Mouse (Mus musculus): ENCODE data around the gene Hdhd3. TPM values are rescaled to one million over a fixed set of nuclear protein-coding genes. Genes with fewer than 3 reads are reported as not detected.
"Not testable (repeated sequence)": the region's sequence is repeated elsewhere in the genome, so short reads cannot be mapped to it uniquely, and the experiment has no call there.

Gene Hdhd3
- polyA plus RNA-seq, 1 experiment from 2014 or later: 16.8 TPM

DNA sequence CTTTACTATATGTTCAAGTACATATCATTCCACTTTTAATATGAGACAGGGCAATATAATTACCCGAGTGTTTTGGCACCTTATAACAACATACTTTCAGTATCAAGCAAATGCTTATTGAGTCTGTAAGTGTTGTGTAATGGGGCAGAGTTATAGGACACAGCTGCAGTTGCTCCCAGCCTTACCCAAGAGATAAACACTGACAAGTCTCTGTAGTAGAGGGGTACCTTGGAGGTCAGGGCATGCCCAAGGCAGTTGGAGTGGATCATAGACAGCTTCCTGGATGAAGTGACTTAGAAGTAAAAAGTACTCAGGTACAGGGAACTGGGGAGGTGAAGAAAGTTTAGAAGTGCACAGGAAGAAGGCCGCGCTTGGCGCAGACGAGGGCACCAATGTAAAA, 16.1 kb downstream of the Hdhd3 start:
- no peak for ATAC-seq (ENCODE audit: low FRiP score, low TSS enrichment)
- H3K4me3 ChIP-seq (ENCODE audit: low read length): no peak overlapping the region
- H3K4me1 ChIP-seq (ENCODE audit: control insufficient read depth, insufficient read depth, low read length): no peaks in the 10 kb centered on the region
- no peak overlapping the region for H3K4me2 ChIP-seq (replicated peaks; ENCODE audit: low read depth, low read length)
- H3K36me3 ChIP-seq (ENCODE audit: control insufficient read depth, insufficient read depth, low read length): no peaks in the 10 kb centered on the region
- WGBS: 93% methylated on average over 5 of the region's 5 CpGs
- no peak overlapping the region for H3K27ac ChIP-seq (ENCODE audit: low read depth, low read length)
- no peak overlapping the region for H3K9ac ChIP-seq (ENCODE audit: low read depth, low read length)
- no peaks in the 10 kb centered on the region for H3K27me3 ChIP-seq (ENCODE audit: control insufficient read depth, insufficient read depth, low read length)
- H3K9me3 ChIP-seq (ENCODE audit: control insufficient read depth, low read length): no peaks in the 10 kb centered on the region

DNA sequence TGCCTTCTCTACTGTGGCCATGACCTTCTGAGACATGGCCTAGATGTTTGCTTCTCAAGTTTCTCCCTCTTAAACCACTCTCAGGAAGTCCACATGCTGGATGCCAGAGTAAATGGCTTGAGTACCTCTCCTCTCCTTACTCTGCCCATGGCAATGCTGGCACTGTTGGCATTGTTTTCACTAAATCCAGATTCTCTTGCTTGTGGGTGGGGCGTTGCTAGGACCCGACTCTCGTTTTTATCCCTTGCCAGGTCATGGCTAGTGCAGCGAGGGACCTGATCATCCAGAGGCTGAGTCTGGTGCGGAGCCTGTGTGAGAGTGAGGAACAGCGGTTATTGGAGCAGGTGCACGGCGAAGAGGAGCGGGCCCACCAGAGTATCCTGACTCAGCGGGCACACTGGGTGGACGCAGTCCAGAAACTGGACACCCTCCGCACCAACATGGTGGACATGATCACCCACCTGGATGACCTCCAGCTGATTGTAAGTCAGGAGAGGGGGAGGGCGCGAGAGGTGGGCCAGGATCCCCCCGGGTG, 17.0 kb downstream of the Hdhd3 start:
- Histone ChIP-seq H3K4me2 (replicated peaks; ENCODE audit: low read depth, low read length) (no peak overlapping the region), H3K9me3 (ENCODE audit: control insufficient read depth, low read length) (no peaks in the 10 kb centered on the region), H3K27ac (ENCODE audit: low read depth, low read length) (no peak overlapping the region), H3K27me3 (ENCODE audit: control insufficient read depth, insufficient read depth, low read length) (no peaks in the 10 kb centered on the region), H3K9ac (ENCODE audit: low read depth, low read length) (peak overlapping the region; percentile 7; the same call in 1 of the 2 replicates), H3K4me3 (ENCODE audit: low read length) (no peak overlapping the region), H3K4me1 (ENCODE audit: control insufficient read depth, insufficient read depth, low read length) (no peaks in the 10 kb centered on the region), H3K36me3 (ENCODE audit: control insufficient read depth, insufficient read depth, low read length) (no peaks in the 10 kb centered on the region)
- 0 out of 2 replicates have a peak, but pooled peaks have one; percentile 17 for ATAC-seq (ENCODE audit: low FRiP score, low TSS enrichment)
- WGBS: 86% methylated on average over 15 of the region's 15 CpGs

DNA sequence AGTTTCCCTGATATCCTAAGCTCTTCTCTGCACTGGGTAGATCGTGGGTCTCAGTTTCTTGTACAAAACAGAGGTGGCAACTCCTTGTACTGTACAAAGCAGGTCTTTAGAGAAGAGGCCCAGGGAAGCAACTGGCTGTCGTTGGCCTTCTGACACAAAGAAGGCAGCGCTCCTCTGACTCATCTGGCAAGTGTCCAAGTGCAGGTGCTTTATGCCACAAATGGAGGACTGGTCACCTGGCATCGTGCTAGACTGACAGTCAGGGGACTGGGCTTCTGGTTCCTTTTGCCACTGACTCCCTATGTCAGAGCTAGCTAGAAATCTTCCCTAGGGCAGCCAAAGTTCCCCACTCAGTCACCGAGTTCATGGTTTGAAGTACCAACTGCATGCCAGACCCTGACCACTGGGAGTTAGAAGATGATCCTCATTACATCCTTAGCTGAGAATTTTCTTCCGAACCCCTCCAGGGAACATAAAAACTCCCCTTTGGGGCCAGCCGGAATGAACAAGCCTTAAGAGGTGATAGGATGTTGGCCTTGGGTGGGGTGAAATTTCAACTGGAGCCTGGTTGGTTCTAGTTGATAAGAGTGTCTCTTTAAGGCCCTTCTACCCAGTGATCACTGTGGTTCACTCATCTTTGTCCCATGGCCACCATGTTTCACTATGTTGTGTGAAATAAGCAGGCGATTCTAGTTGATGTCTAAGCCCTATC, 17.7 kb downstream of the Hdhd3 start:
- Histone ChIP-seq H3K4me2 (replicated peaks; ENCODE audit: low read depth, low read length) (no peak overlapping the region), H3K9me3 (ENCODE audit: control insufficient read depth, low read length) (no peaks in the 10 kb centered on the region), H3K36me3 (ENCODE audit: control insufficient read depth, insufficient read depth, low read length) (no peaks in the 10 kb centered on the region), H3K27me3 (ENCODE audit: control insufficient read depth, insufficient read depth, low read length) (no peaks in the 10 kb centered on the region), H3K27ac (ENCODE audit: low read depth, low read length) (no peak overlapping the region), H3K9ac (ENCODE audit: low read depth, low read length) (no peak overlapping the region), H3K4me1 (ENCODE audit: control insufficient read depth, insufficient read depth, low read length) (no peaks in the 10 kb centered on the region), H3K4me3 (ENCODE audit: low read length) (no peak overlapping the region)
- no peak for ATAC-seq (ENCODE audit: low FRiP score, low TSS enrichment)
- WGBS: 87% methylated on average over 8 of the region's 8 CpGs

DNA sequence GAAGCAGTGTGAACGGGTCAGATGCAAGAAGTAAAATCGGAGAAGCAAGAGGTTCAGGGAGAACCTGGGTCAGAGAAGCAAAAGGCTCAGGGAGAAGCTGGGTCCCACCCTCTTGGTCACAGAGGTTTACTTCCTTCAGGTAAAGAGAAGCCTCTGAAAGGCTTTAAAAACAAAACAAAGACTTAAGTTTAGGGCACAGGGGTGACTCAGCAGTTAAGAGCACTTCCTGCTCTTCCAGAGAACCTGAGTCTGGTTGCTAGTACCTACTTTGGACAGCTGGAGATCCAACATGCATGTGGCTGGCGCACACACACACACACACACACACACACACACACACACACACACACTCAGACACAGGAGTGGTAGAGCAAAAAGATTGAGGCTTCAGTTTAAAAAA, 18.3 kb downstream of the Hdhd3 start:
- no peaks in the 10 kb centered on the region for H3K9me3 ChIP-seq (ENCODE audit: control insufficient read depth, low read length)
- no peaks in the 10 kb centered on the region; the same call in 1 of the 2 replicates for H3K4me1 ChIP-seq (ENCODE audit: control insufficient read depth, insufficient read depth, low read length)
- H3K4me3 ChIP-seq (ENCODE audit: low read length): no peak overlapping the region
- H3K36me3 ChIP-seq (ENCODE audit: control insufficient read depth, insufficient read depth, low read length): no peaks in the 10 kb centered on the region
- no peak overlapping the region for H3K27ac ChIP-seq (ENCODE audit: low read depth, low read length)
- no peak for ATAC-seq (ENCODE audit: low FRiP score, low TSS enrichment)
- no peaks in the 10 kb centered on the region for H3K27me3 ChIP-seq (ENCODE audit: control insufficient read depth, insufficient read depth, low read length)
- 72% methylated on average over 3 of the region's 3 CpGs for WGBS
- H3K9ac ChIP-seq (ENCODE audit: low read depth, low read length): no peak overlapping the region
- H3K4me2 ChIP-seq (replicated peaks; ENCODE audit: low read depth, low read length): no peak overlapping the region

DNA sequence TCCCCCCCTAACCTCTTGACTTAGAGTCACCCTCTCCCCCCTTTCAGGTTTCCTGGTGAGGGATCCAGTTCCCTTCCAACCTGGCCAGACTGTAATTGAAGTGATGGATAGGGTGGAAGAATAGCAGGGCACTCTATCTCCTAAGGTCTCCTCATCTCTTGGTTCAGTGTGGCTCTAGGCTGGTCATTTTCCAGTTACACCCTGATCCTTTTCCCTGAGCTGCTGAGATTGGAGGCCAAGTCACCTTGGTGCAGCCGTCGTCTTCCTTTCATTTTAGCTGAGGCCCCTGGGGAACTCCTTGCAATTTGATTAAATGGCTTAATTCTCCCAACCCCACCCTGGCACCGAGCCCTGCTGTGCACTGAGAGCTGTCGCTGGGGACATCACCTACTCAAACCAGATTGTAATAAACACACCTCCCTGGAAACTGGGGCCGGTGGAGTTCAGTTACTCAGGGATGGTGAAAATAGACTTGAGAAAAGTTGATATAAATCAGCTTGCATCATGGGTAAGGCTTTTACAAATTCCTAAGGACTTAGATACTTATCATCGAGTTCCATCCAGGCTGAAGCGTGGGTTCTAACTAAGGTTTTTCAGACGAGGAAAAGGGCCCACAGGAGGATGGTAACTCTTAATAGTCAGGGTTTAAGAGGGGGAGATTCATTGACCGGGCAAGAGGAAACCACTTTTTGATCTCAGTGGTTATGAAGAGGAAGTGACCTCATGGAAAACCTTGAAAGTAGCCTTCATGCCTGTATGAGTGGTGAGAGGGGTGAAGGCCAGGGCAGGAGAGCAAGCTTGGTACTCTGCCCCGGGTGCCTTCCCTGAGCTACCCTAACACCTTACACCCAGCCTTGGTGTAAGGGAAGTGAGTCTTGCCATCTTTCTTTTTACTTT, 22.3 kb downstream of the Hdhd3 start:
- 0 out of 2 replicates have a peak overlapping the region, but pooled peaks have one; percentile 4 for H3K9ac ChIP-seq (ENCODE audit: low read depth, low read length)
- peak; percentile 51 for ATAC-seq (ENCODE audit: low FRiP score, low TSS enrichment)
- peaks cover 3% of the 10 kb centered on the region; the same call in 1 of the 2 replicates for H3K4me1 ChIP-seq (ENCODE audit: control insufficient read depth, insufficient read depth, low read length)
- H3K27me3 ChIP-seq (ENCODE audit: control insufficient read depth, insufficient read depth, low read length): no peaks in the 10 kb centered on the region
- 30% methylated on average over 10 of the region's 10 CpGs for WGBS
- no peaks in the 10 kb centered on the region for H3K36me3 ChIP-seq (ENCODE audit: control insufficient read depth, insufficient read depth, low read length)
- H3K4me2 ChIP-seq (replicated peaks; ENCODE audit: low read depth, low read length): peak overlapping the region; percentile 67
- no peaks in the 10 kb centered on the region for H3K9me3 ChIP-seq (ENCODE audit: control insufficient read depth, low read length)
- H3K27ac ChIP-seq (ENCODE audit: low read depth, low read length): peak overlapping the region; percentile 20; the same call in 1 of the 2 replicates
- H3K4me3 ChIP-seq (ENCODE audit: low read length): peak overlapping the region; percentile 52

DNA sequence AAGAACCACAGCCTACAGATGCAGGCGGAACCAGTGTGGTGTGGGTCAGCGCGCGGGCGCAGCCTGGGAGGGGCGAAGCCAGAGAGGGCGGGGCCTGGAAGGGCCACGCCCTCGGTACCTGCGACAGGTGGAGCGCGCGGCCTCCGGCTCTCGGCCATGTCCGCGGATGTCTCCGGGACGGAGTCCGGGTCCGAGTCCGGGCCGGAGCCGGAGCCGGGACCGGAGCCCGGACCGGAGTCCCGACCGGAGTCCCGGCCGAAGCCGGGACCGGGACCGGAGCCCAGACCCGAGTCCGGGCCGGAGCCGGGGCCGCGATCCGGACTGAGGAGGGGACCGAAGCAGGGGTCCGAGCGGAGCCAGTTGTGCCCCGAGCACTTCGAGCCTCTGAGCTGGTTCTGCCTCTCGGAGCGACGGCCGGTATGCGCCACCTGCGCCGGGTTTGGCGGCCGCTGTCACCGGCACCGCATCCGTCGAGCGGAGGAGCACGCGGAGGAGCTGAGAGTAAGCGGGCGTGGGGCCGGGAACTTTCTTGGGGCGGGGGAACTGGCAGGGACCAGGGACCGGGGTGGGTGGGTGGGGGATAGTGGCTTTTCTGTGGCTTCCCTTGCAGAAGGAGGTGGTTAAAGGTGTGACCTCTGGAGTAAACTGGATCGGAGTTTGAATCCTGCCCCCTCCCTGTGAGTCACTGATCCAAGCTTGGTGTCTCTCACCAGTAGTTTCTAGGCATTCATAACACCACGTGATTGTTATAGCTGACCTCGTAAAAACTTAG, 23.1 kb downstream of the Hdhd3 start, which contains the start of gene Bspry:
Gene Bspry (plus strand): TSS at position 117 of the 772 bp plus-strand sequence.
- Histone ChIP-seq H3K36me3 (ENCODE audit: control insufficient read depth, insufficient read depth, low read length) (no peaks in the 10 kb centered on the region), H3K4me2 (replicated peaks; ENCODE audit: low read depth, low read length) (peak within 1 kb of the TSS; percentile 67), H3K4me1 (ENCODE audit: control insufficient read depth, insufficient read depth, low read length) (peaks cover 3% of the 10 kb centered on the region; the same call in 1 of the 2 replicates), H3K9me3 (ENCODE audit: control insufficient read depth, low read length) (no peaks in the 10 kb centered on the region), H3K9ac (ENCODE audit: low read depth, low read length) (peak within 1 kb of the TSS; percentile 61; the same call in 1 of the 2 replicates), H3K27ac (ENCODE audit: low read depth, low read length) (peak within 1 kb of the TSS; percentile 20; the same call in 1 of the 2 replicates), H3K27me3 (ENCODE audit: control insufficient read depth, insufficient read depth, low read length) (no peaks in the 10 kb centered on the region), H3K4me3 (ENCODE audit: low read length) (peak within 1 kb of the TSS; percentile 52)
- under 1% methylated on average over 70 of the region's 71 CpGs for WGBS
- peak; percentile 91 for ATAC-seq (ENCODE audit: low FRiP score, low TSS enrichment)

DNA sequence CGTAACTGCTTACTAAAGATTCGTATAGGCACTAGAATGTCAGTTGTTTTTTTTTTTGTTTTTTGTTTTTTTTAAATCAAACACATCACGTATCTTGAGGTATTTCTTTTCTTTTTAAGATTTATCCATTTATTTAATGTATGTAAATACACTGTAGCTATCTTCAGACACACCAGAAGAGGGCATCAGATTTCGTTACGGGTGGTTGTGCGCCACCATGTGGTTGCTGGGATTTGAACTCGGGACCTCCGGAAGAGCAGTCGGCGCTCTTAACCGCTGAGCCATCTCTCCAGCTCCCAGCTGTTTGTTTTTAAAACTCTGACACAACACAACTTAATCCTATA, 23.7 kb downstream of the Hdhd3 start:
- Histone ChIP-seq H3K9ac (ENCODE audit: low read depth, low read length) (0 out of 2 replicates have a peak overlapping the region, but pooled peaks have one; percentile 61), H3K4me3 (ENCODE audit: low read length) (peak overlapping the region; percentile 52), H3K4me2 (replicated peaks; ENCODE audit: low read depth, low read length) (peak overlapping the region; percentile 67)
- not testable (repeated sequence) for ATAC-seq (ENCODE audit: low FRiP score, low TSS enrichment); H3K36me3 ChIP-seq (ENCODE audit: control insufficient read depth, insufficient read depth, low read length); H3K4me1 ChIP-seq (ENCODE audit: control insufficient read depth, insufficient read depth, low read length); H3K27ac ChIP-seq (ENCODE audit: low read depth, low read length); H3K27me3 ChIP-seq (ENCODE audit: control insufficient read depth, insufficient read depth, low read length); H3K9me3 ChIP-seq (ENCODE audit: control insufficient read depth, low read length)
- WGBS: 15% methylated on average over 11 of the region's 11 CpGs

DNA sequence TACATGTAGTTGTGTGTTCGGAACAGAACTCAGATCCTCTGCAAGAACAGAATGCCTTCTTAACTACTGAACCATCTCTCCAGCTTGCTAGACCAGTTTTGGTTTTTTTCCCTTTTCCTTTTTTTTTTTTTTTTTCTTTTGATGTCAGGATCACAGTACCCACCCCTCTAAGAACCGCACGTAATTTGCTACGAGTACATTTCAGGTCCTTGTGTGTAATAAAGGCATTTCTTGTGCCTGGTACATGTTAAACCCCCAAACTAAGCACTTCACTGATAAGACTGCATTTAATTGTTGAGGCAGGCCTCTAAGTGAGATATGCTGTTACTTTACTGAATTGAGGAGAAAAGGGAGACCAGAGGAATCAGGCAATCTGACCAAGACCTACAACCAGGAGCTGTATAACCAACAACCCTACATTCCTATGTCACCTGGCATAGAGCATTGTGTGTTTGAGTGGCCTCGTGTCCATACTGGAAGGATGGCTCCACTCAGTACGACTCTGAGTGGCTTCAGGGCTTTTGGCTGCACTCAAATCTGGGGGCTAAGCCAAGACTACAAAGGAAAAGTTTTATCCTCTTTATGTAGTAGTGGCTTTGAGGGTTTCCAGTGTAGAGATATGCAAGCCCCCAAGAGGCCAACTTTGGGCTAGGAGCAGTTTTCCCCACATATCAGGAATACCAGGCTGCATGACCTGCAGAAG, 25.6 kb downstream of the Hdhd3 start:
- peaks cover 3% of the 10 kb centered on the region; the same call in 1 of the 2 replicates for H3K4me1 ChIP-seq (ENCODE audit: control insufficient read depth, insufficient read depth, low read length)
- H3K27ac ChIP-seq (ENCODE audit: low read depth, low read length): peak overlapping the region; percentile 71
- WGBS: 59% methylated on average over 6 of the region's 6 CpGs
- no peaks in the 10 kb centered on the region for H3K27me3 ChIP-seq (ENCODE audit: control insufficient read depth, insufficient read depth, low read length)
- no peak overlapping the region for H3K9ac ChIP-seq (ENCODE audit: low read depth, low read length)
- H3K4me3 ChIP-seq (ENCODE audit: low read length): no peak overlapping the region
- no peaks in the 10 kb centered on the region for H3K36me3 ChIP-seq (ENCODE audit: control insufficient read depth, insufficient read depth, low read length)
- no peak overlapping the region for H3K4me2 ChIP-seq (replicated peaks; ENCODE audit: low read depth, low read length)
- no peaks in the 10 kb centered on the region for H3K9me3 ChIP-seq (ENCODE audit: control insufficient read depth, low read length)
- no peak for ATAC-seq (ENCODE audit: low FRiP score, low TSS enrichment)
